Mouse (Mus musculus): ENCODE measurements around the gene Cldn34b2. TPM values are rescaled to one million over a fixed set of nuclear protein-coding genes. Genes with fewer than 3 reads are reported as not detected.

Gene Cldn34b2
- polyA plus RNA-seq, 1 experiment from 2014 or later, result 0.23 TPM

Other genes starting within 250 kb of the Cldn34b2 start
- gene Cldn34b1, start 238.1 kb downstream of the Cldn34b2 start, polyA plus RNA-seq (2018), result not detected in 3 replicates
- not detected in 3 replicates for gene Magea6, start 192.4 kb downstream of the Cldn34b2 start, polyA plus RNA-seq (2018)
- gene Magea3, start 178.9 kb downstream of the Cldn34b2 start, polyA plus RNA-seq (2018), result not detected in 3 replicates
- gene Magea8, start 132.6 kb downstream of the Cldn34b2 start, polyA plus RNA-seq (2018), result not detected in 3 replicates
- gene Magea5, start 65.3 kb downstream of the Cldn34b2 start, polyA plus RNA-seq (2018), result not detected in 3 replicates
- gene Magea1, start 38.6 kb downstream of the Cldn34b2 start, polyA plus RNA-seq (2018), result not detected in 3 replicates
- not detected in 3 replicates for gene Magea2, start 34.7 kb downstream of the Cldn34b2 start, polyA plus RNA-seq (2018)
- 320 to 1,287 TPM (median 826 TPM) in 3 replicates for gene Sat1, start 88.0 kb upstream of the Cldn34b2 start, polyA plus RNA-seq (2018)
- gene Acot9, start 134.0 kb upstream of the Cldn34b2 start, polyA plus RNA-seq (2018), result 36.0 to 44.3 TPM (median 38.9 TPM) in 3 replicates
- gene Prdx4, start 212.3 kb upstream of the Cldn34b2 start, polyA plus RNA-seq (2018), result 53.4 to 107 TPM (median 95.0 TPM) in 3 replicates